Mouse (Mus musculus) embryonic facial prominence, embryonic 14.5 days (tissue): ENCODE data around the gene Fancf. TPM values are rescaled to one million over a fixed set of nuclear protein-coding genes. Genes with fewer than 3 reads are reported as not detected.
A peak's percentile ranks its signal among the peaks of the same experiment; 100 is the strongest.

ENCODE experiments used
- ATAC-seq: fragments of 200-750 bp; cut with Nextera tagmentation; 2 replicates; pipeline ENCODE4 v1.8.0; 2017; ENCODE audit warnings: low read depth, moderate number of reproducible peaks, moderate TSS enrichment
- DNase-seq: peaks from one replicate; pipeline ENCODE4 v3.0.0-alpha.2; 2015; ENCODE audit warnings: low spot score
- H3K27ac ChIP-seq: fragments of 300-500 bp; sonication (generic); replicated peaks from 2 replicates; pipeline ENCODE4 v1.5.1; 2014; ENCODE audit warnings: low read depth, mild to moderate bottlenecking, low read length, moderate library complexity
- H3K27me3 ChIP-seq: fragments of 300-500 bp; sonication (generic); replicated peaks from 2 replicates; pipeline ENCODE4 v1.6.1; 2014; ENCODE audit warnings: low read length; ENCODE audit not compliant: control insufficient read depth, insufficient read depth
- H3K36me3 ChIP-seq: fragments of 300-500 bp; sonication (generic); 2 replicates; pipeline ENCODE4 v1.6.1; 2014; ENCODE audit warnings: low read length, mixed read lengths; ENCODE audit not compliant: control insufficient read depth, insufficient read depth
- H3K4me1 ChIP-seq: fragments of 300-500 bp; sonication (generic); 2 replicates; pipeline ENCODE4 v1.6.1; 2014; ENCODE audit warnings: antibody characterized with exemption, low read length; ENCODE audit not compliant: control insufficient read depth, insufficient read depth
- H3K4me2 ChIP-seq: fragments of 300-500 bp; sonication (generic); 2 replicates; pipeline ENCODE4 v1.6.1; 2014; ENCODE audit warnings: low read depth, mild to moderate bottlenecking, low read length, moderate library complexity, mixed read lengths
- H3K4me3 ChIP-seq: fragments of 300-500 bp; sonication (generic); 2 replicates; pipeline ENCODE4 v1.5.1; 2014; ENCODE audit warnings: low read depth, mild to moderate bottlenecking, low read length
- H3K9ac ChIP-seq: fragments of 300-500 bp; sonication (generic); 2 replicates; pipeline ENCODE4 v1.6.1; 2014; ENCODE audit warnings: low read depth, mild to moderate bottlenecking, low read length, moderate library complexity, mixed read lengths
- H3K9me3 ChIP-seq: fragments of 300-500 bp; sonication (generic); 2 replicates; pipeline ENCODE4 v1.6.1; 2016; ENCODE audit warnings: low read length; ENCODE audit not compliant: control insufficient read depth
- WGBS: fragments of 180-500 bp; shearing (Covaris S2); extraction: QIAGEN DNeasy Blood & Tissue Kit; methylation state at CpG from one replicate; pipeline ENCODE4 v1.1.7; 2014; 5-methylcytosine and 5-hydroxymethylcytosine counted together
- polyA plus RNA-seq: library from polyadenylated mRNA; unstranded; fragments of >200 nt; fragmentation: Nextera tagmentation; extraction: Ambion mirVana; gene quantifications from 2 replicates; pipeline ENCODE4 v1.2.1, GENCODE M21; 2014

Fancf gene
- polyA plus RNA-seq, 1 experiment from 2014 or later, result 12.3 TPM

DNA sequence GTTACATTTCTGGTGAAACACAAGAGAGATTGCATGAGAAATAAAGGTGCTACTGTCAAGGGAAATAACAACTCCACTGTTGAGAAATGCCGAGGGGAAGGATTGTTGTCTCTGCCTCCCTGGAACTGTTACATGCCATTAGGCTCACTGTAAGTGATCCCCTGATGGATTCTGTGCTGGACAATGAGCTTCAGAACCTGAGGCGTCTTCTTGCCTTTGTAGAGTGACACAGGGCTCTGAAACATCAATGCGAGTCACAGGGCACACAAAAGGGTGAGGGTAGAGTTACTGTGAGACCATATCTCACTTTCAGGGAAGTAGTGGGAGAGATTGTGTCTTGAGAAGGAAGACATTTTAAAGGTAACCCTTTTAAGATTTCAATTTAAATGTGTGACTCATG, 23.3 kb upstream of the Fancf start:
- H3K27me3 ChIP-seq, result no peaks in the 10 kb centered on the region
- no peak overlapping the region for H3K27ac ChIP-seq
- H3K36me3 ChIP-seq, result no peaks in the 10 kb centered on the region
- WGBS, result 38% methylated on average over 3 of the region's 3 CpGs
- no peak overlapping the region for H3K9ac ChIP-seq
- H3K4me2 ChIP-seq, result no peak overlapping the region
- DNase-seq (no peak), ATAC-seq (no peak)
- no peak overlapping the region for H3K4me3 ChIP-seq
- no peaks in the 10 kb centered on the region for H3K4me1 ChIP-seq
- H3K9me3 ChIP-seq, result no peaks in the 10 kb centered on the region

DNA sequence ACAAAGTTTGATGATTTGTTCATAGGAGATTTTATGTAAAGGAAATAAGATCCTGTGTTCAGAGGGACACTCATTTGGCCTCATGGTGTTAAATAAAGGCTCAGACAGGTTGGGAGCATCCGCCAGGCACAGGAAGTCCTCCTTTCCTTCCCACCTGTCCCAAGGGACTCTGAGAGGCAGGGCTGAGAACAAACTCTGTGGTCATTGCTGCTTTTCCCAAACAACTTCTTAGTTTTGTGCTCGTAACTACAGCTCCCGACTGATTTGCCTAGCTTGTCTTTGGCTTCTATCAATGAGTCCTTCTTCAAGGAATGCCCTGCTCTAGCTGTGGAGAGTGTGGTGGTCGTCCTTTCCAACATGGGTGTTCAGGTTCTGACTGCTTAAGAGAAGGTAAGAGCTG, 18.1 kb upstream of the Fancf start:
- H3K9me3 ChIP-seq, result no peaks in the 10 kb centered on the region
- 57% methylated on average over 4 of the region's 4 CpGs for WGBS
- ATAC-seq, result no peak

DNA sequence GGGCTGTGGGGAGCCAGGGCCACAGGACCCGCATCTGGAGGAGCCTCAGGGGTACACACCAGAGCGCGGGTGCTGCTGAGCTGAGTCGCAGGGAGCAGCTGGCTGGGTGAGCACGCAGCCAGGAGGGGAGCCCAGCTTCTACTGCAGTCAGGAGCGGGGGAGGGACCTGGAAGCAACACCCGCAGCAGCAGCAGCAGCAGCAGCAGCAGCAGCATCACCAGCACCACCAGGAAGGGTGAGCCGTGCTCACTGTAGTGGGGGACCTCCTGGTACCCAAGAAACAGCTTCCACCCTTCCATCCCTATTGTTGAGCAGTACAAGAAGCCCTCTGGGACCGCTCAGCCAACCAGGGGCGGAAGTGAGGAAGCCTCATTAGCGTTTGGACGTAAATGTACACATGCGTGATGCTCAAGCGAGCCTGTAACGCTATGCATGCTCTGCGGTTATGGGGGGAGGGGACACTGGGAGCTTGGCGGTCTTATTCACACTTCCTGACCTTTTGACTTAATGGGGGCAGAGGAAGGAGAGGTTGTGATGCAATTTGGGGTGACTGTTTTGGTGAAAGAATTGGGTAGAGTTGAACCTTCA, 17.2 kb upstream of the Fancf start:
- H3K4me1 ChIP-seq, result peaks cover 11% of the 10 kb centered on the region
- H3K4me3 ChIP-seq, result peak overlapping the region; percentile 37
- no peaks in the 10 kb centered on the region for H3K27me3 ChIP-seq
- DNase-seq, result peak; percentile 88
- H3K27ac ChIP-seq, result peak overlapping the region; percentile 88
- WGBS, result 0% methylated on average over 17 of the region's 17 CpGs
- H3K4me2 ChIP-seq, result peak overlapping the region; percentile 65
- ATAC-seq, result peak; percentile 92
- H3K9ac ChIP-seq, result peak overlapping the region; percentile 62
- H3K36me3 ChIP-seq, result no peaks in the 10 kb centered on the region
- H3K9me3 ChIP-seq, result no peaks in the 10 kb centered on the region

More for the DNA sequence above, 18.1 kb upstream of the Fancf start:
- Histone ChIP-seq H3K27ac (peak overlapping the region; percentile 88; the same call in 1 of the 2 replicates), H3K27me3 (no peaks in the 10 kb centered on the region), H3K4me1 (peaks cover 11% of the 10 kb centered on the region), H3K9ac (no peak overlapping the region), H3K36me3 (no peaks in the 10 kb centered on the region), H3K4me3 (peak overlapping the region; percentile 37), H3K4me2 (peak overlapping the region; percentile 65)
- no peak for DNase-seq

DNA sequence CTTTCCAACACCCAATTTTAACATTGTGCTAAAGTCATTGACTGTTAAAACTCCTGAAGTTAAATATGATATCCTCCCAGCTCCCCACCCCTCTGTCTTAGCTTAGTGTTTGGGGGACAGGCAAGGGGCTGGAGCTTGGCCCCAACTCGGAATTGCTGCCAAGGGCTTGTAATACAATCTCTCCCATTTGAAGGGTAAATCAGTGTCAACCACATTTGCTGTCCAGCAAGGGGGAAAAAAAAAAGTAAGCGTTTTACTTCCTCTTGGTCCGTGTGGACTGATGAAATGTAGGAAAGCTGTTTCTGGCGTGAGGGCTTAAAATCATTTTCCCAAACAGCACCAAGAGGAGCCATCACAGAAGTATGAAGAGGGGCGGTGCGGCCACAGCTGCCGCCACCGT, 16.7 kb upstream of the Fancf start:
- H3K4me1 ChIP-seq, result peaks cover 11% of the 10 kb centered on the region
- H3K27ac ChIP-seq, result peak overlapping the region; percentile 88
- peak; percentile 91 for DNase-seq
- H3K27me3 ChIP-seq, result no peaks in the 10 kb centered on the region
- H3K9ac ChIP-seq, result peak overlapping the region; percentile 62
- peak; percentile 70 for ATAC-seq
- whole genome bisulfite sequencing, result under 1% methylated on average over 8 of the region's 8 CpGs
- no peaks in the 10 kb centered on the region for H3K36me3 ChIP-seq
- H3K4me2 ChIP-seq, result peak overlapping the region; percentile 65
- H3K9me3 ChIP-seq, result no peaks in the 10 kb centered on the region
- peak overlapping the region; percentile 37 for H3K4me3 ChIP-seq

DNA sequence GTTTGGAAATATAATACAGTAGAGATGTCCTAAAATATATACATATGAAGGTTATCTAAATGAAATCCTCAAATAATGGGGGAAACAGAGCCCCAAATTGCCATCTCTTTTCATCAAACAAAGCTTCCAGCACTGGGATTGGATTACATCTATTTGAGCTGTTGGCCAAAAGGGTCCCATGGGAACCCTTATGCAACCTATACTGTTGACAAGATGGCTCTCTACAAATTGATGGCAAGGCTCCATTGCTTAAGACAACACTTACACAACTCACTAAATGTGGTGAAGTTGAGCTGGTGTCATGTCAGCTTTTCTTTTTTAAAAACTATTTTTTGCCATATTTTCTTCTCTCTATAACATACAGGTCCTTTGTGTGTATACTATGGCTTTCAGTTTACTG, 14.2 kb upstream of the Fancf start:
- no peak for ATAC-seq
- no peak overlapping the region for H3K27ac ChIP-seq
- H3K9me3 ChIP-seq, result no peaks in the 10 kb centered on the region
- no peak for DNase-seq
- no peaks in the 10 kb centered on the region for H3K27me3 ChIP-seq
- H3K4me1 ChIP-seq, result peaks cover 11% of the 10 kb centered on the region
- H3K36me3 ChIP-seq, result no peaks in the 10 kb centered on the region
- H3K4me3 ChIP-seq, result no peak overlapping the region
- H3K9ac ChIP-seq, result no peak overlapping the region
- no peak overlapping the region for H3K4me2 ChIP-seq

DNA sequence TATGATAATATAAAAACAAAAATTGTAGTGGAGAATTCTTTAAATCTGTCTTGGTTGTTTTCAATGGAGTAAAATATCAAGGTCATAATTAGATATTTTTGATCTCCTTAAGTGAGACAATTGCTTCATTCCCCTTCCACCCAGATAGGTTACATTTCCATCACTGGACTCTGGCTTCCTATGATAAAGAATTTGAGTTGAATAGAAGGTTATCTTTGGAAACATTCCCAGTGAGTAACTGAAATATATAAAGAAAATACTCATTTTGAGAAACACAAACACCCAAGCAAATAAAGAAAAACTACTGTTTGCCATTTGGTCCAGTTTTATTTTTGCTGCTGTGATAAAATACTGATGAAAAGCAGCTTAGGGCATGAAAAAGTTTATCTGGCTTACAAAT, 10.5 kb upstream of the Fancf start:
- ATAC-seq, result no peak
- H3K9ac ChIP-seq, result no peak overlapping the region
- H3K4me2 ChIP-seq, result no peak overlapping the region
- H3K36me3 ChIP-seq, result 0 out of 2 replicates have a peak, but pooled peaks cover 5% of the 10 kb centered on the region
- H3K4me1 ChIP-seq, result no peaks in the 10 kb centered on the region
- H3K27ac ChIP-seq, result no peak overlapping the region
- H3K4me3 ChIP-seq, result no peak overlapping the region
- DNase-seq, result no peak
- H3K27me3 ChIP-seq, result no peaks in the 10 kb centered on the region
- H3K9me3 ChIP-seq, result no peaks in the 10 kb centered on the region

DNA sequence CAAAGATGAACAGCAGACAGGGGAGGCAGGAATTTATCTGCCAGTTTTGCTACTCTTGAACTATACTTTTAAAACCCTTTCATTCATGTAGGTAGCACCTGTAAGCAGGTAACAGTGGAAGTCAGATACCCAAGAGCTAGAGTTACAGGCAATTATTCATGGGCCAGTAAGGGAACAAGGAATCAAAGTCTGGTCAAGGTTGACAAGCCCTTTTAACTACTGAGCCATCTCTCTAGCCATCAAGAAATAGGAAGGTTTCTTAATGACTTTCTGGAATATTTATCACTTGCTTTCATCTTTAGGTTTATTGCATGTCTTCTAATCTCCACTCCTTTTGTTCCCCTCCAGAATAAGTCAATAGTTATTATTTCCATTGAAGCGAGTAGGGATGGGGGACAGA, 10.0 kb upstream of the Fancf start:
- Histone ChIP-seq H3K9me3 (no peaks in the 10 kb centered on the region), H3K4me2 (no peak overlapping the region), H3K27me3 (no peaks in the 10 kb centered on the region), H3K4me3 (no peak overlapping the region), H3K27ac (no peak overlapping the region), H3K36me3 (0 out of 2 replicates have a peak, but pooled peaks cover 5% of the 10 kb centered on the region), H3K9ac (no peak overlapping the region), H3K4me1 (no peaks in the 10 kb centered on the region)
- ATAC-seq (no peak), DNase-seq (no peak)
- 90% methylated on average over 1 of the region's 1 CpGs for whole genome bisulfite sequencing

DNA sequence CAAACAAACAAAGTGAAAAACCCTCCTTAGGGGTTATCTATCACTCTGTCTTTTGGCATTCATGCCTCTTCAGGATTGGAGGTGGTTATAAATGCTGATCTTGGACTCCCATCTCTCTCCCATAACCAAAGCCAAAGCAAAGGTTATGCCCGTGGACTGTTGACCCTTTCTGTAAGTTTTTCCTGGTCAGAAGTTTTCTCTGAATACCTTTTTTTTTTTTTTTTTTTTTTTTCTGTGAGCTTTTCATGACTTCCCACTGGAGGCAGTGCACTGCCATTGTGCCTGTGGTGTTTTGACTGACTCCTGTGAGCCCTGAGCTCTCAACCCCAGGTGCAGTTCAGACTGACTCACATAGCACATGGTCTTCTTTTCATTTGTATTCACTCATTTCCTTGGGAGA, 5.9 kb upstream of the Fancf start:
- H3K4me3 ChIP-seq, result no peak overlapping the region
- WGBS, result 58% methylated on average over 1 of the region's 1 CpGs
- H3K9me3 ChIP-seq, result no peaks in the 10 kb centered on the region
- 0 out of 2 replicates have a peak, but pooled peaks cover 5% of the 10 kb centered on the region for H3K36me3 ChIP-seq
- no peak overlapping the region for H3K4me2 ChIP-seq
- no peaks in the 10 kb centered on the region for H3K27me3 ChIP-seq
- peaks cover 2% of the 10 kb centered on the region; the same call in 1 of the 2 replicates for H3K4me1 ChIP-seq
- H3K27ac ChIP-seq, result no peak overlapping the region
- no peak for DNase-seq
- ATAC-seq, result no peak
- H3K9ac ChIP-seq, result no peak overlapping the region

DNA sequence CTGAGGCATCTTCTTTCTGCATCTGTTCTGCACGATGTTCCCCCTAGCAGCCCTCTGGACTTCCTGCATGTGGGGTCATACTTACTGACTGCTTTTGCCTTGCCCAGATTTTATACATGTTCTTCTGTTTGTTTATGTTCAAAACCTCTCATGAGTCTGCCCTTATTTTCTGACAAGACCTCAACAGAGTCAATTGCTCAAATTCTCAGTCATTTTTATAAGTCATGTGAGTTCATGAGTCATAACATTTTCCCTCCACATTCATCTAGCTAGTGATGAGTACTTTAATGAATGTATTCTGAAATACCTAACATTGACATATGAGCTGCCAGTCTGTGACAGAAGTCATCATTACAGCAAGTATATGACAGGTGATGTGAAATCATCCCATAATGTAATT, 3.3 kb upstream of the Fancf start:
- no peak for DNase-seq
- H3K9ac ChIP-seq, result no peak overlapping the region
- no peaks in the 10 kb centered on the region for H3K9me3 ChIP-seq
- no peak for ATAC-seq
- H3K27me3 ChIP-seq, result no peaks in the 10 kb centered on the region
- H3K4me2 ChIP-seq, result no peak overlapping the region
- 55% methylated on average over 1 of the region's 1 CpGs for WGBS
- no peak overlapping the region for H3K4me3 ChIP-seq
- no peak overlapping the region for H3K27ac ChIP-seq
- H3K4me1 ChIP-seq, result peaks cover 15% of the 10 kb centered on the region
- 0 out of 2 replicates have a peak, but pooled peaks cover 3% of the 10 kb centered on the region for H3K36me3 ChIP-seq
